Mouse (Mus musculus) lung, postnatal 10 days (tissue): ENCODE measurements around the gene Gm7980.
"Not testable (repeated sequence)": the region's sequence is repeated elsewhere in the genome, so short reads cannot be mapped to it uniquely, and the experiment has no call there.

Source experiments
- DNase-seq: peaks from one replicate; pipeline ENCODE4 v3.0.0; 2021

Gene Gm7980

DNA sequence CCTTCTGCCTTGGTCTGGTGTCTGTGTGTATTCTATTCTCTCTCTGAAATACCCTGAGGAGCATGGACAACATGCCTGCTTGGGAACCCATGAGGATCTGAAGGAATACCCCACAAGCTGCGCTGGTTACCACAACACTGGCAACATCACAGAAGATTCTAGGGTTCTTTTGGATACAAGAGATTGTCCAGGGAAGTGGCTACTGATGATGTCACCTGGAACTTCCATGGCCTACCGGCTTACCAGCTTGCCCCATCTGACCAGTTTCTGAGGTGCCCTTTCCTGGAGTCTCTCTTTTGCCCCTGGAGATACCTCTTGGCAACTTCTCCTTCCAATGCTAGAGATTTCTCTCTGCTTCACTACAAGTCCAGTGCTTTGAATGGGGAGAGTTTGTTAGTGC lies at the start of gene Gm7980:
Gm7980 (minus strand) TSS at position 101 of the 400 bp plus-strand sequence.
- DNase-seq: not testable (repeated sequence)

GRCm38 (mm10) chr14:41943695-41944094 lies 36.6 kb upstream of the Gm7980 start, which contains the start of gene 1700024B05Rik:
Gene 1700024B05Rik, plus strand, starts transcription at chr14:41943995.
- not testable (repeated sequence) for DNase-seq

GRCm38 (mm10) chr14:41924649-41925048 lies 17.6 kb upstream of the Gm7980 start, which contains the start of gene 1700049E17Rik1:
Gene 1700049E17Rik1, plus strand, starts transcription at chr14:41924949.
- DNase-seq: not testable (repeated sequence)
